Mouse (Mus musculus) duodenum, adult 2 months (tissue): ENCODE results near the gene Dynll1. TPM values are rescaled to one million over a fixed set of nuclear protein-coding genes. Genes with fewer than 3 reads are reported as not detected.

Experiments
- polyA plus RNA-seq: library from polyadenylated mRNA; depleted of rRNA; stranded (reverse); fragments of >200 nt; gene quantifications from 2 replicates; pipeline ENCODE4 v1.2.3, GENCODE M21; 2012; ENCODE audit warnings: low replicate concordance; rRNA removed

Dynll1 gene
- polyA plus RNA-seq = 36.5 and 44.0 TPM in 2 replicates

DNA sequence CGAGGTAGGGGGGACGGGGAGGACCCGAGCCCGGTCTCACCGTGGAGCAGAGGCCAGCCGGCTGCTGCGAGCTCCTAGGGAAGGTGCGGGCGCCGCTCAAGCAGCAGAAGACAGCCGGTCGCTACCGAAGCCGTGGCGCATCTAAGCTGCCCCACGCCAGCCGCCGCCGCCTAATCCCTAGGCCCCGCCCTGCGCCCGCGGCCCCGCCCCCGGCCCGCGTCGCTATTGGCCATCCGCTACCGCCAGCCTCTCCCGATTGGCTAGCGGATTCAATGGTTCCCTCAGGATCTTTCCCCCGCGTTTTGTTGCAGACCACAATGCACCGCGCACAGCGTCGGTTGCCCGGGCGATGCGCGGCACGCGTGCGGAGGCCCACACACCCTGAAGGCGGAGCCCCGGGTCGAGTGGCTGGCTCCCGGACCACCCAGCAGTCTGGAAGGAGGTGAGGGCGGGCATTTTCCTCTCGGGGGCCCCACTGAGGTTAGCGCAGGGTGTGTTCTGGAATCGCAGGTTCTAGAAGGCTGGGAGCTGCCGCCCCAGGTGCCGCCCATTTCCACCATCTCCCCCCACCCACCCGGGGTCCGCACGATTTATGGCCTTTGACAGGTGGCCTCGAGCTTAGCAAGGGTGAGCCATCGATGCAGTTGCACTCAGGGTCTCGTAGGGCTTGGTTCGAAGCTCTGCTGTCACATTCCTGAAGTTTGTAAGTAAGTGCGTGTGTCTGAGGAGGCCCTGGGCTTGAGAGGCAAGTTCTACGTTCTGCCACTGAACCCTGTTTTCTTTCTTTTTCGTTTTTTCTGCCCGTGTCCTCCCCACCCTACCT, at the start of gene Dynll1:
TSS of gene Dynll1 (minus strand) at position 208 of the 823 bp plus-strand sequence.

DNA sequence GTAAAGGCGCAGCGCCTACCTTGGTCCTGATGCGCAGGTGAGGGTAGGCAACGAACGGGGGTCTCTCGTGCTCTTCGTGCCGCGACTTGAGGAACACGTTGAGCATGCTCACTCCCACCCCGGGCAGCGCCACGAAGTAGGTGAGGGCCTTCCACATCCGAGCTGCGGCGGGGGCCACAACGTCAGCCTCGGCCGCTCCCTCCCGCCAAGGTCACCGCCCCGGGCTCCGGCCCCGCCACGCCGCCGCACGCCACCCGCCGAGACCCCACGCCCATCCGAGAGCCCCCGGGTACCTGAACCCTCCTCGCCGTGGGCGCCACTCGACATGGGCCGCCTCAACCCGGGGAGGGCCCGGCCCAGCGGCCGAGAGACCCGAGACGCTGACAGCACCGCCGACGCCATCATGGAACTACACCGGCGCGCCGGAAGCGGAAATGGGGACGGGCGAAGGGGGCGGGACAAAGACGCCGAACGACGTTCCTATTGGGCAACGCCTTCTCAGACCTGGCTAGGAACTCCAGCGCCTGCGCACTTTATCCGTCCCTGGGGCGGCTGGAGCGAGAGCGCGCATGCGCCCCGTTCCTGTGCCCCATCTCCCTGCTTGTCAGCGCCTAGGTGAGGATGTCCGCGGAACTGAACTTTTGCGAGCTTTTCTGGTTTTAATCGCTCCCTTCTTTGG, 47.9 kb upstream of the Dynll1 start, which contains the start of gene Cox6a1:
TSS of gene Cox6a1 (minus strand) at position 436 of the 679 bp plus-strand sequence.

DNA sequence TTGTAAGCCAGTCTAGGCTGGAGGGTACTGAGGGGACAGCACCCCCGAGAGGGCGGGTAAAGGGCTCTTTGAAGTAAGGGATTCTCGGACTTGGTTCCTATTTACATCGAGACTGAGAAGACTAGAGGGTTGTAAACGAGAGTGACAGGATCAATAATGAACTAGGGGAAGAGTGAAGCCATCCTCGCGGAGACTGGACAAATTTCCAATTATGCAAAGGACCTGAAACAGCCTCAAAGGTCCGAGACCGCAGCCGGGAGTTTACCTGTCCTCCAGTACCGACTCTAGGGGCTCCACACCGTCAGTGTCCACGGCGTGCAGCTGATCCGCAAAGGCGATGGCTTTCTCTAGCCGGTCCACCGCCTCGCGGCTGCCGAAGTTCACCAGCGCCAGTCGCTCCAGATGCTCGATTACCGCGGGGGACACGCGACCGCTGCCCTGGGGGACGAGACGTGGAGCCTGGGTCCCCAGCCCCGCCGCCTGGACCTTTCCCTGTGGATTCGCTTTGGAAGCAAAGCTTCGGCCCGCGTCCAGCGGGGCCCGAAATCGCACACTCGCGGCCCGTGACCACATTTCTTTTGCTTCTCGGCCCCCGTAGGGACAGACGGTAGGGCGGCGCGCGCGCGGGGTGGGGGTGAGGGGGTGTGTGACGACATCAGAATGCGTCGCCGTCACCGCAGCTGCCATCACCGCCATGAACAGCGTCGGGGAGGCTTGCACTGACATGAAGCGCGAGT, 39.9 kb upstream of the Dynll1 start, which contains the start of the genes Gatc and Triap1:
TSS of gene Gatc (minus strand) at position 602 of the 737 bp plus-strand sequence.
TSS of gene Triap1 (plus strand) at position 649 of the 737 bp plus-strand sequence.

DNA sequence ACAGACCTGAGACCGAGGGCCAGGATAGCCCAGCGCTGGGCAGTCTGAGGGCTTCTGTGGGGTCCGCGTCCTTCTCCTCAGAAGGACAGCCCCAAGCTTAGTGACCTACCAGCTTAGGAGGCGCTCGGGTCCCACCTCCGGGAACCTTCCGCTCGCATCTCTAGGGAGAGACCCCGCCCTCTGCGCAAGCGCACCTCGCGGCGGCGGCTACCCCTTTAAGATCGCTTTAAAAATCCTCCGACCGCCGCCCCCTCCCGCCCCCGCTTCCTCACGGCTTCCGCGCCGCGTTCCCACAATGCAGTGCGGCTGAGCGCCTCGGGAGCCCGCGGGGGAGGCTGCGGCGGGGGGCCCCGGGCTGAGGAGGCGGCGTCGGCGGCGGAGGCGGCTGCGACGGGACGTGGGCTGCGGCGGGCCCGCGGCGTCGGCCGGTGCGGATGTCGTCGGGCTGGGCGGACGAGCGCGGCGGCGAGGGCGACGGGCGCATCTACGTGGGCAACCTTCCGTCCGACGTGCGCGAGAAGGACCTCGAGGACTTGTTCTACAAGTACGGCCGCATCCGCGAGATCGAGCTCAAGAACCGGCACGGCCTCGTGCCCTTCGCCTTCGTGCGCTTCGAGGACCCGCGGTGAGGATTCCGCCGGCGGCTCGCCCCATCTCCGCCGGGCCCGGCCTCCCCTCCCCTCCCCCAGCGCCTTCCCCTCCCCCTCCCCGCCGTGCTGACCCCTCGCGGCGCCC, 26.2 kb upstream of the Dynll1 start, which contains the start of gene Srsf9:
TSS of gene Srsf9 (plus strand) at position 303 of the 735 bp plus-strand sequence.

DNA sequence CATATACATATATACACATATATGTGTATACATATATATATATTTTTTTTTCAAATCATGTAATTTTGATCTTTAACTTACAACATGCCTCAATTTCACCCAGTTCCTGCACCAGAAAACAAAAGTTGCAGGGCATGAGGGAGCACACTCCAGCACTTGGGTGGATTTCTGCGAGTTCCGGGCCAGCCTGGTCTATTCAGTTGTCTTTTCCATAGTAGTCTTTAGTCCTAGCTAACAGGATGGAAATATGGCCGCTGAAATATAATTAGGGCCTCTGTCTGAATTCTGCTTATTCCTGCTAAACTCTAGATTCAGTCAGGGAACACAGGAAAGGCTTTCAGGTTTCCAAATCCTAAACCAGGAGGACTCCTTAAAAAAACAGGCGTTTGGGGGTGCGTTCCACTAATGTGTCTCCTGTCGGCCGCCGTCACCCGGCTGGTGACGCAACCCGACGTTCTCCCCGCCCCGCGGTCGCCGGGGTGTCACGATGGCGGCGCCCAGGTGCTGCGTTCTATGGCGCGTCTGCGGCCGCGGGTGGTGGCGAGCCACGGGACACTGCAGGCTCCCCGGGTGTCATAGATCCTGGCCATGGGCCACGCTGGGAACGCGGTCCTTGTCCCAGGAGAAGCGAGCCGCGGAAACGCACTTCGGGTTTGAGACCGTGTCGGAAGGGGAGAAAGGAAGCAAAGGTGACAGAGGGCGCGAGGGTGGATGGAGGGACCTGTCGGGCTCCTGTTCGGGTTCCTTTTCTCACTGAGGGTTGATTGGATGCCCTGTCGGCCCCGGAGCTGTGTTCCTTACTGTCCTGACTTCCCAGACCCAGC, 21.4 kb downstream of the Dynll1 start, which contains the start of gene Coq5:
TSS of gene Coq5 (plus strand) at position 441 of the 824 bp plus-strand sequence.

DNA sequence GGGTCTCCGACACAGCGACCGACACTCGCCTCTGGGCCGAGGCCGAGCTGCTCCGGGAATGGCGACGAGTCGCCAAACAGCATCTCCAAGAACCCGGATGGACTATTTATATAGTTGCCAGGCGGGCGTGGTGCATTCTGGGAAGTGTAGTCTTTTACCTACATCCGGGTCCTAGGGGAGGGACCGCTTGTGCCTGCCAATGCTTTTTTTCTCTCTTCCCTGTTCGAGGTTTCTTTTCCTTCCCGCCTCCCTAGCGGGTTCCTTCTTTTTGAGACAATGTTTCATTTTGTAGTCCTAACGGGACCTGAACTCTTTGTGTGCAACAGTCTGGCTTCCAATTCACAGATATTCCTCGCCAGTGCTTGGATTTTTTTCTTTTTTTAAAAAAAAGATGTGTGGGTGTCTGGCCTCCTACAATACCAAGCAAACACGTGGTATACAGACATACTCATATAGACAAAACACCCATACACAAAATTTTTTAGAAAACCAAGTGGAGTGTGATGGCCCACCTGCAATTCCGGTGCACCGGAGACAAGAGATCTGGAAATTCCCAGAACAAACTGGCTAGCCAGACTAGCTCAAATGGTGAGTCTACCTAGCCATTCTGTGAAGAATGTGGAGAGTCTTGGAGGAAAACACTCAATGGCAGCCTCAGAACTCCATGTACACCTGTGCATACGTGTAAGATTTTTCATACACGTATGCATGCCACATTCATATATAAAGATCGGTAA, 27.8 kb downstream of the Dynll1 start, which contains the start of gene Rnf10:
TSS of gene Rnf10 (minus strand) at position 87 of the 737 bp plus-strand sequence.

Other genes starting within 250 kb of the Dynll1 start
- not detected in 2 replicates for gene Gm10401, start 202.7 kb downstream of the Dynll1 start, polyA plus RNA-seq
- 108 and 115 TPM in 2 replicates for gene Acads, start 181.7 kb downstream of the Dynll1 start, polyA plus RNA-seq
- gene Unc119b, start 166.0 kb downstream of the Dynll1 start, polyA plus RNA-seq = 22.9 and 24.4 TPM in 2 replicates
- gene Mlec, start 142.8 kb downstream of the Dynll1 start, polyA plus RNA-seq = 79.9 and 88.7 TPM in 2 replicates
- gene Cabp1, start 106.6 kb downstream of the Dynll1 start, polyA plus RNA-seq = 1.3 and 1.8 TPM in 2 replicates
- gene Pop5, start 65.2 kb downstream of the Dynll1 start, polyA plus RNA-seq = 88.3 and 126 TPM in 2 replicates
- gene Rnf10, start 28.1 kb downstream of the Dynll1 start, polyA plus RNA-seq = 116 and 207 TPM in 2 replicates
- gene Coq5, start 21.3 kb downstream of the Dynll1 start, polyA plus RNA-seq = 5.3 and 8.8 TPM in 2 replicates
- gene Srsf9, start 26.2 kb upstream of the Dynll1 start, polyA plus RNA-seq = 13.2 and 25.7 TPM in 2 replicates
- gene Gatc, start 40.2 kb upstream of the Dynll1 start, polyA plus RNA-seq = 3.6 and 4.6 TPM in 2 replicates
- 4.4 and 5.8 TPM in 2 replicates for gene Triap1, start 40.2 kb upstream of the Dynll1 start, polyA plus RNA-seq
- gene Cox6a1, start 48.0 kb upstream of the Dynll1 start, polyA plus RNA-seq = 4,451 and 10,335 TPM in 2 replicates
- gene Msi1, start 128.6 kb upstream of the Dynll1 start, polyA plus RNA-seq = 10.6 and 14.7 TPM in 2 replicates
- 7.9 and 176 TPM in 2 replicates for gene Pla2g1b, start 165.3 kb upstream of the Dynll1 start, polyA plus RNA-seq
- 15.8 and 17.5 TPM in 2 replicates for gene Sirt4, start 183.7 kb upstream of the Dynll1 start, polyA plus RNA-seq
- gene Pxn, start 205.7 kb upstream of the Dynll1 start, polyA plus RNA-seq = 122 and 147 TPM in 2 replicates